Mouse (Mus musculus) erythroblast, embryonic 14.5 days (primary cell): ENCODE results near the gene Zfp3. TPM values are rescaled to one million over a fixed set of nuclear protein-coding genes. Genes with fewer than 3 reads are reported as not detected.
"Not testable (repeated sequence)": the region's sequence is repeated elsewhere in the genome, so short reads cannot be mapped to it uniquely, and the experiment has no call there.

Experiments
- H3K27me3 ChIP-seq: 2 replicates; pipeline ENCODE4 v1.6.1; 2012; ENCODE audit warnings: inconsistent platforms; ENCODE audit not compliant: control insufficient read depth
- H3K36me3 ChIP-seq: 2 replicates; pipeline ENCODE4 v1.6.1; 2012; ENCODE audit warnings: mild to moderate bottlenecking, inconsistent platforms; ENCODE audit not compliant: control insufficient read depth
- H3K4me1 ChIP-seq: 2 replicates; pipeline ENCODE4 v1.6.1; 2012; ENCODE audit warnings: inconsistent platforms; ENCODE audit not compliant: control insufficient read depth
- H3K4me3 ChIP-seq: replicated peaks from 2 replicates; pipeline ENCODE3; 2012; ENCODE audit warnings: moderate library complexity, mild to moderate bottlenecking, inconsistent platforms
- H3K9me3 ChIP-seq: 2 replicates; pipeline ENCODE4 v1.6.1; 2012; ENCODE audit warnings: low read length, inconsistent platforms, mixed read lengths; ENCODE audit not compliant: control insufficient read depth
- GATA1 ChIP-seq: IDR thresholded peaks from 2 replicates; pipeline ENCODE4 v1.6.1; 2012; ENCODE audit warnings: low read length, inconsistent platforms, mixed read lengths
- TAL1 ChIP-seq: IDR thresholded peaks from 3 replicates; pipeline ENCODE4 v1.6.1; 2012; ENCODE audit warnings: low read length, inconsistent platforms, mixed read lengths
- polyA plus RNA-seq: library from polyadenylated mRNA; stranded (reverse); fragments of >175 nt; gene quantifications from 2 replicates; pipeline ENCODE4 v1.2.3, GENCODE M21; 2012

Gene Zfp3
- polyA plus RNA-seq, 1 experiment: 0.04 TPM

GRCm38 (mm10) chr11:70753146-70753545, 10.9 kb upstream of the Zfp3 start:
- H3K4me3 ChIP-seq: no peak overlapping the region
- TF ChIP-seq GATA1 (no peak), TAL1 (no peak)

GRCm38 (mm10) chr11:70754476-70754875, 9.5 kb upstream of the Zfp3 start:
- Histone ChIP-seq H3K9me3 (no peaks in the 10 kb centered on the region), H3K4me1 (peaks cover 6% of the 10 kb centered on the region), H3K36me3 (no peaks in the 10 kb centered on the region), H3K27me3 (no peaks in the 10 kb centered on the region; the same call in 1 of the 2 replicates), H3K4me3 (no peak overlapping the region)
- TF ChIP-seq TAL1 (no peak), GATA1 (no peak)

More at GRCm38 (mm10) chr11:70753146-70753545, 10.9 kb upstream of the Zfp3 start:
- Histone ChIP-seq H3K4me1 (peaks cover 6% of the 10 kb centered on the region), H3K9me3 (peaks cover 5% of the 10 kb centered on the region), H3K36me3 (no peaks in the 10 kb centered on the region), H3K27me3 (no peaks in the 10 kb centered on the region; the same call in 1 of the 2 replicates)

- TF ChIP-seq GATA1: no peak
- TF ChIP-seq TAL1: no peak
Observed at GRCm38 (mm10) chr11:70754958-70755357, 9.1 kb upstream of the Zfp3 start.

GRCm38 (mm10) chr11:70755645-70756044, 8.4 kb upstream of the Zfp3 start:
- Histone ChIP-seq H3K9me3 (no peaks in the 10 kb centered on the region), H3K36me3 (no peaks in the 10 kb centered on the region), H3K27me3 (no peaks in the 10 kb centered on the region; the same call in 1 of the 2 replicates), H3K4me3 (no peak overlapping the region), H3K4me1 (peaks cover 6% of the 10 kb centered on the region)
- TF ChIP-seq GATA1: no peak
- no peak for TF ChIP-seq TAL1

More at GRCm38 (mm10) chr11:70754958-70755357, 9.1 kb upstream of the Zfp3 start:
- H3K4me1 ChIP-seq: peaks cover 6% of the 10 kb centered on the region
- no peaks in the 10 kb centered on the region; the same call in 1 of the 2 replicates for H3K27me3 ChIP-seq
- no peaks in the 10 kb centered on the region for H3K36me3 ChIP-seq
- no peak overlapping the region for H3K4me3 ChIP-seq
- no peaks in the 10 kb centered on the region for H3K9me3 ChIP-seq

DNA sequence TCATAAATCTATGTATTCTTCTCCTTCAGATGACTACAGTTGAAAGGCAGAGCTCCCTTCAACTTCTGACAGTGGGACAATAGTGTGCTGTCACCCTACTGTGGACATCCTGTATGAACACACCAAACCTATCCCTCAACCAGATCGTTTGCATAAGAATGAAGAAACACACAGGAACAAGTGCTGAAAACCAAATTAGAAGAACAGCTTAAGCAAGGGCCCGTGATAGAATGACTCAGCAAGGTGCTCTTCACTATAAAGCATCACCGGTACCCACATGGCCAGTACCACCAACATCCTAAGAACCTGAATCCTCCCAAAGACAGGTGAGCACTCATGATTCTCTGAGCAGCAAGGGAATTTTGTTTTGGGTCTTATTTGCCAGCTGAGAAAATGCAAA, 3.6 kb upstream of the Zfp3 start:
- H3K4me3 ChIP-seq, H3K36me3 ChIP-seq, H3K9me3 ChIP-seq, H3K27me3 ChIP-seq: not testable (repeated sequence)
- peaks cover 18% of the 10 kb centered on the region for H3K4me1 ChIP-seq

- H3K4me3 ChIP-seq: no peak overlapping the region
- no peak for TF ChIP-seq GATA1
- no peak for TF ChIP-seq TAL1
- peaks cover 25% of the 10 kb centered on the region for H3K4me1 ChIP-seq
- H3K36me3 ChIP-seq: no peaks in the 10 kb centered on the region
- H3K9me3 ChIP-seq: no peaks in the 10 kb centered on the region
- no peaks in the 10 kb centered on the region; the same call in 1 of the 2 replicates for H3K27me3 ChIP-seq
Observed at GRCm38 (mm10) chr11:70762641-70763040, 1.4 kb upstream of the Zfp3 start.

- Histone ChIP-seq H3K27me3 (no peaks in the 10 kb centered on the region; the same call in 1 of the 2 replicates), H3K9me3 (no peaks in the 10 kb centered on the region), H3K4me1 (peaks cover 25% of the 10 kb centered on the region), H3K4me3 (peak overlapping the region; percentile 87), H3K36me3 (peaks cover 3% of the 10 kb centered on the region; the same call in 1 of the 2 replicates)
- TF ChIP-seq TAL1 (no peak), GATA1 (no peak)
Observed at GRCm38 (mm10) chr11:70763582-70763935, 450 bp upstream of the Zfp3 start.

- Histone ChIP-seq H3K4me1 (peaks cover 25% of the 10 kb centered on the region), H3K27me3 (no peaks in the 10 kb centered on the region; the same call in 1 of the 2 replicates)
Observed at GRCm38 (mm10) chr11:70765776-70766445, 1.9 kb downstream of the Zfp3 start.

DNA sequence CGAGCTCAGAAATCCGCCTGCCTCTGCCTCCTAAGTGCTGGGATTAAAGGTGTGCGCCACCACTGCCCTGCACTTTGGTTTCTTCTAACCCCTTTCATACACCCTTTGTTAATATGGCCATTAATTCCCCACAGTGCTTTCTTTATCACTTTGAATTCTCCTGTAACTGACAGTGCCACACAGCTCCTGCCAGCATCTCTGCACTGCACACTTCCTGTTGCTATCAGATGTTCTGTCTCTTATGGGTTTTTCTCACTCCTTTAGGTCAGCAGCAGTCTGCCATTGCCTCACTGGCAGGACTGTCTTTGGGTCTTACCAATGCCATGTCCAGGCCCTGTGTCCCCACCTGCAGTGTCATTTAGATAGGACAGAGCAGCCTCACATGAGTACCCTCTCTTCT, 6.8 kb downstream of the Zfp3 start:
- H3K36me3 ChIP-seq: peaks cover 12% of the 10 kb centered on the region
- H3K9me3 ChIP-seq: no peaks in the 10 kb centered on the region
- H3K27me3 ChIP-seq: no peaks in the 10 kb centered on the region
- TF ChIP-seq GATA1 (no peak), TAL1 (no peak)
- H3K4me1 ChIP-seq: peaks cover 3% of the 10 kb centered on the region
- H3K4me3 ChIP-seq: no peak overlapping the region

More at GRCm38 (mm10) chr11:70765776-70766445, 1.9 kb downstream of the Zfp3 start:
- Histone ChIP-seq H3K36me3 (peaks cover 3% of the 10 kb centered on the region; the same call in 1 of the 2 replicates), H3K9me3 (no peaks in the 10 kb centered on the region), H3K4me3 (no peak overlapping the region)
- TF ChIP-seq GATA1 (no peak), TAL1 (no peak)
